Mouse (Mus musculus) urinary bladder, postnatal 25 days (tissue): ENCODE measurements at regions not wholly inside any gene's neighbourhood (a gene's known extent, or its start where the extent isn't known, plus 50 kb on each side); places are given as distances from the start of the nearest gene placed in this dataset.

Source experiments
- DNase-seq: peaks from one replicate; pipeline ENCODE4 v3.0.0; 2022; ENCODE audit warnings: low spot score

DNA sequence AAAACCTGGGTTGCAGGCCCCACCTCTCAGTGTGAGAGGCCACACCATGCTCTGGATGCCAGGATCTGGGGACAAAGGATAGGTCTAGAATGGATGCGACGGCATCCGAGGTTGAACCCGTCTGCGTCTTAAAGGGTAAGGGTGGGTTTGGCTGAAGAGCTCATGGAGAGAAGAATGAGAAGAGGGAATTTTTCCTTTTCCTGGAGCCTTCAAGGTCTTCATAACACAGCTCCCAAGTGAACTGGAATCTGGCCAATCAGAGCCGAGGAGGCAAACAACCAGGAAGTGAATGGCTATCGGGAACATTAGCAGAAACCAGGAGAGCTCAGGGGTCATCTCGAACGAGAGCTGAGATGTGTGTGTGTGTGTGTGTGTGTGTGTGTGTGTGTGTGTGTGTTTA lies 320.1 kb downstream of the Med13l start:
- peak; percentile 26 for DNase-seq

DNA sequence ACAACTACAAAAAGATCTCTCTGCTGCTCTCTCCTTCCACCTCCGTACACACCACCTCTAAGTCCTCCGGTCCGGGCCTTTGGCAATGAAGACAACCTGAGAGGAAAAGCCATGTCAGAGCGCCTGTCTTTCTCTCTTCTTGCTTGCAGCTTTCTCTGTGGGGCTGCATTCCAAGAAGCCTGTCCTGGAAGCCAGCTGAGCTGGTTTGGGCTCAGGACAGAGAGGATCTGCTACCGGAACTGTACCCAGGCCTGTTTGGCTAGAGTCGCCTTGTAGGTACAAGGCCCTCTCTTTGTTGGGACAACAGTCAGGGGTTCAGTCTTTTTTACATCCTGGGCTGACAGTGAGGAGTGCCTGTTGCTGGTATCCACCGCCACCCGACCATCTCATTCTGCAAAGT lies 321.4 kb downstream of the Med13l start:
- DNase-seq, result peak; percentile 43

DNA sequence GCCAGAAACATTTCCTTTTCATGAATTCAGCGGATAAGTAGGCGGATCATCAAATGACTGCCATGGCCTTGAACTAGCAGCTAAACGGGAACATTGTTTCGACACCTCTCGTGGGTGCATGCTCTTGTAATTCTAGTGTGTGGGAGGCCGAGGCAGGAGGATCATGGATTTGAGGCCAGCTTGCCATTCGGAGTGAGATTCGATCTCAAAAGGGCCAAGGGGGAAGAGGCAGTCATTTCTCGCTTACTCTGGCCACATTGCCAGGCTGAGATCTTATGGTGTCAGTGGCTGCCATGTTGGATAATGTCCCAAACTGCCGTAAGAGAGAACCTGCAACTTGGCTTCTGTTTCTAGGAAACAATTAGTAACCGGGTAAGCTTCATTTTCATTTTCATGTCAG lies 327.7 kb downstream of the Med13l start:
- DNase-seq, result no peak

DNA sequence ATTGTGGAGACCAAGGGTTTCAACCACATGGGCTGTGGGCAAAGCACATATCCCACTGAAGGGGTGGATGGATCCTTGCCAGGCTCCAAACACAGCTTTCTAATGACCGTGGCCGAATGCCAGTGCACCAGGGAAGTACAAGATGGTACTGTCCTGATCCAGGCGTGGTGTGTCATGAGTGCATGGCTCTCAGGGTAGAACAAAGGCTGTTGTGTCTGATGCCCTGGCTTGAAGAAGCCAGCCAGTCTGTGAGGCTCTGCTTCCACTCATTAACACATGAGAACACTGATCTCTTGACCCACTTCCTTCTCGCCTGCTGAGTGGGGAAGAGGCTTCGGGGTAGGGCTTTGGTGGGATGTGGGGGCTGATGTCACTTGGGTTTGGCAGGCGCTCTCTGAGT lies 330.7 kb downstream of the Med13l start:
- DNase-seq, result no peak

DNA sequence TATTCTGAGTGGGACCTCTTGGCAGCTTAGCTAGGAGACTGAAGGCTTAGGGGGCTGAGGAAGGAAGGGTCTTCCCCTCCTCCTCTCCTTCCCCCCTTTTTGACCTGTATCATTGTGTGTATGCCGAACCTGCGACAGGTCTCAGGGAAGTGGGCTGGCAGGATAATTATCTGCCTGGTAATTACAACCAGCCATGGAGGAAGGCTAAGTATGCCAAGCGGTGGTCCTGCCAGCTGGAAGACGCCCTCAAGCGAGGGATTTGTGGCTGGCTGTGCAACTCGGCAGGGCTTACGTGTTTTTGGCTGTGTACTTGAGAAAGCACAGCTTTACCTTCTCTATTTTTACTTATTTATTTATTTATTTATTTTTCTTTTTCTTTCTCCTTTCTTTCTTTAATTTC lies 347.7 kb downstream of the Med13l start:
- no peak for DNase-seq

DNA sequence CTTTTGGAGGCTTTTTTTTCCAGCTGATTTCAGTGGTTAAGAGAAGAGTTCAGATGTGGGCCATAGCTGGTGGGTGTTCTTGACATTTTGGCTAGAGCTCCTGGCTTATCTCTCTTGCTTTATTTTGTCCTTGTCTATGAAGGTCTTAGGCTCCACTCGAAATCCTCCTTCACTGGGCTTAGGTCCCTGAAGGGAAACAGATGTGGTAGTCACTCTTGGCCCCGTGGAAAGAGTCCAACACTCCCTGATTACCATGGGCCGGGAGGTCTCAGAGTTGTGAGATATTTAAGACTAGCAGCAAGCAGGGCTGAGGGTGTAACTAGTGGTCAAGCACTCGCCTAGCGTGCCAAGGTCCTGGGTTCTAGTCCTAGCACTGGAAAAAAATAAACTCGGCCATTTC lies 349.3 kb downstream of the Med13l start:
- no peak for DNase-seq

DNA sequence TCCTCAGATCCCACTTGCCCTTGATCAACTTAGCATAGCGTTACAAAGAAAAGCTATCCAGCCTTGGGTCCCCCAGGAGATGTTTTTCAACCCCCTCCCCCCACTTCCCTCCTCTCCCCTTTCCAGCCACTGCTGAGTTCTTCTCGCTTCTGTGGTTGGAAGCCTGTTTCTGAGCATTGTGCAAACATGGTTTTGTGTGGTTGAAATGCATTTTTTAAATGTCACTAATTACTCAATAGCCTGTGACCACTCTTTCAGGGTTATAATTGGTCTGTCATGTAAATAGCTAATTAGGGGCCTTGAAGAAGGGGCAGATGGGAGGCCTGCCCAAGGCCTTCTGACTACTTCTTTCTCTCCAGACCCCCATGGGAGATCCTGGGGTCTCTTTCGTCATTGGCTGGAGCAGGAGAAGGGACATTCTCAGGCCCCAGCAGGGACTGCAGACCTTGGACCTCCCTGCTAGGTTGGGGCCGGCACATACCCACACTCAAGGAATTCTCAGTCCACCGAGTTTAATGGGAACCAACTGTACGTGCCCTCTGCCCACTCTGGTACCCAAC lies 353.8 kb downstream of the Med13l start:
- no peak for DNase-seq

DNA sequence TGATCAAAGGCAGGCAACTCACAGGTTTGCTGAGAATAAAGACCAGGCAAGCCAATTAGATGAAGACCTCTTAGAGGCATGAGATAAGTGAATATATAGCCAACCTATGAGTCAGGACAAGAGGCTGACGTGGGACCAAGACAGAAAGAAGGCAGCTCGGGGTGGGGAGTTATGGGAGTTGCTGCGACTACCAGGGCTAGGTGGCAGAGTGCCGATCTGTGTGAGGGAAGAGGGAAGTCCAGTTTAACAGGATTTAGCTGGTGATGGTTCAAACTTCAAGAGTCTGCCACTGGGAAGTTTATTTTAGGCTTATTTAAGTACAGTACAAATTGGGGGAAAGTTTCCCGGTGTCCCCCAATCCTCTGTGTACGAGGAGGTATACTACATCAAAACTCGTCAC lies 362.9 kb downstream of the Med13l start:
- DNase-seq, result peak; percentile 31

DNA sequence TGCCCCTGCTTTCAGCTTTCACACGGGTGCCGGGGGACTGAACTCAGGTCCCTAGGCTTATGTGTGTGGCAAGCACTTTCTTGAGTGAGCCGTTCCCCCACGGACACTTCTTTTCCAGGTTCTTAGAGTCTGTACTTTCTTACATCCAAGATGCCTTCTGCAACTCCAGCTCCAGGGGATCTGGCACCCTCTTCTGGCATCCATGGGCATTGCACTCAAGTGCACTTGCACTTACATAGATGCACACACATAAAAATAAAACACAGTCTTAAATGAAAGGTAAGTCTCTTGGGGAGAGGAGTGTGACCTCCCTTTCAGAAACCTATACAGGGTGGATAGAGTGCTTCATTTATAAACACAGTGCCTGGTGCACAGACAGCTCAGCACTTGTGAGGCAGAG lies 368.6 kb downstream of the Med13l start:
- no peak for DNase-seq

DNA sequence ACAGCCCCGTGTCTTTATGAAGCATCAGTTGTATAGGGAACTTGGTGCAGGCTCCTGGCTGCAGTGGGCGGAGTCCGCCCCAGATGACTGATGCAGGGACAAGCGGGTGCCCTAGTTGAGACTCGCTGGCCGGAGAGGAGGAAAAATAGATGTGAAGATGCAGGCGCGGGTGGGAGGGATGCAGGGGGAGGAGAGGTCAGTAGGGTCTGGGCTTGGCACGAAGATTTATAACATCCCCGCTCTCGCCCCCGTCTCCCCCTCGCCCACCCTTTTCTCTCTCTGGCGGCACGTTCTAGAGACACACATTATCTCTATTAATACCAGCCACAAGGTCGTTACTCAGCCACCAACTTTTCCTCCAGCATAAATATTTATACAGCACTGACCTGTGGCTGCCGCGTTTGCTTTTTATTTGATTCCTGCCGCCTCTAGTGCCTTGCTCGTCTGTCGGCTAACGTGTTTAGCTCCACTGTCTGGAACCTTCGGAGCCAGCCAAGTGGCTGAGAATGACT lies 369.6 kb downstream of the Med13l start:
- no peak for DNase-seq

DNA sequence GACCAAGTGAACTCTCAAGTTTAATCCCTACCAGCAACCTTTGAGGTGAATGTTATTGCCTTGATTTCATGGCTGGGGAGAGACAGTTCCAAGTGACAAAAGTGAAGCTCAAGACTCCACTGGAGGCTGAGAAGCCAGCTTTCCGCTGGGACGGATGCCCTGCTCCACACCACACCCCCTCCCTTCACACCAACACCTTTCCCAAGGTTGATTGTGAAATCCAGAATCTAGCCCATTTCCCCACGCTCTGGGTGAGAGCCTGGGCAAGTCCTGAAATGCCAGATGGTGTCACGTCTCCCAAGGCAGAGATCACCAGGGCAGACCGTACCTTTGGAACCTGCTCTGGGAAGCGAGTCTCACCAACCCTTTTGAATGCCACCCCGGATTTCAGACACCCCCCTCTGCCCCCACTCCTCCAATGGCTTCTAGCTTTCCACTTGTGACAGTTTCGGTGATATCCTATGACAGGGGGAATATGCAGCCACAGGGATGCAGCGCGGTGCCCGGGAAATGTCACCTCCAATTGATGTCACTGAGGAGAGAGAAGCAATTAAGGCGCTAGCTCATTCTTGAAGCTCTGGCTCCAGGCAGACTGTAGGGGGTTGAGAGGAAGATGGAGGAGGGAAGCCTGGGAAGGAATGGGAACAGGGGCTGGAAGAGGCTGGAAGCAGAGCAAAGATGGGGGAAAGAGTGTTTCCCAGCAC lies 379.0 kb downstream of the Med13l start:
- no peak for DNase-seq

DNA sequence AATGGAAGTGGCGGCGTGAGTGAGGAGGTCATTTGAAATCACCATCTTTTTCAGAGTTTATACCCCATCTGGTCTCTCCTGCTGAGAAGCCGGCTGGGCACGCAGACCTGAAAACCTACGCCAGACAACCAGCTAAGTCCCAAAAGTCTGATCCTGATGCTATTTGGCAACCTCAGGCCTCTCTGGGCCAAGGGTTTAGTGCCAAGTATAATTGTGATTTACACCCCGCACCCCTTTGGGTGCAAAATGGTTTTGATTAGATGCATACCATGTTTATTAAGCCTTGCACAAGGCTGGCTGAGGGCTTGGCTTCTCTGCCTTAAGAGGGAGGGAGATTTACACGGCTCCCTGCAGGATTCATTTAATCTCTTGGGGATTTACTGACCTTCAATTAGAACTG lies 383.8 kb downstream of the Med13l start:
- DNase-seq, result no peak

DNA sequence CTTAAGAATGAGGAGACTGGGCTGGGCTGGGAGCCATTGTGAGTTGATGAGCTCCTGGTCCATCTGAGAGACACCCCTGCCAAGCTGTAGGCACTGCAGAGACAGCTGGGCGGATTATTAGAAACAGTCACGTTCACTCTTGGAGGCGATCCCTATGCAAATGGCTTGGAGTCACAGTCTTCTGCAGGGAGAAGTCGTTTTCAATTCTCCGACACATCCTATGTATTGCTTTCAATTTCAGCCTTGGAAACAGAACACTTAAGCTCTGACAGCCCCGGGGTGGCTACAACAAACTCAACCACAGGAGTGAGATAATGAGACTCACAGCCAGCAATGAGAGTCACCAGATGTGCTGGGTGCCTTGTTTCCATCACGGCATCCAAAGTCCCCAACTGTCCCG lies 385.6 kb downstream of the Med13l start:
- no peak for DNase-seq

DNA sequence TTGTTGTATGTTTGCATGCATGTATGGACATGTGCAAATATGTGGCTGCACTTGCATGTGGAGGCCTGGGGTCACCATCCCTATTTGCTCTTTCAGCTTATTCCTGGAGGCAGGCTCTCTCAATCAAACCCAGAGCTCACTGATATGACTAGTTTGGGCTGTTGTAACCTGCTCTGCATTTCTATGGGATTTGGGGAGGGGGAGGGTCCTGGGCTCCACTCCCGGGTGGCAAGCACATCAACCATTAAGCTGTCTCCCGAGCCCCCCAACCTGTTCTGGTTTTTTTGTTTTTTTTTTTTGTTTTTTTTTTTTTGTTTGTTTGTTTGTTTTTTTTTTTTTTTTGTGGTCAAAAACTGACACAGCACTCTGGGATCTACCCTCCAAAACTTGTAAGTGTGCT lies 386.5 kb downstream of the Med13l start:
- DNase-seq, result no peak

DNA sequence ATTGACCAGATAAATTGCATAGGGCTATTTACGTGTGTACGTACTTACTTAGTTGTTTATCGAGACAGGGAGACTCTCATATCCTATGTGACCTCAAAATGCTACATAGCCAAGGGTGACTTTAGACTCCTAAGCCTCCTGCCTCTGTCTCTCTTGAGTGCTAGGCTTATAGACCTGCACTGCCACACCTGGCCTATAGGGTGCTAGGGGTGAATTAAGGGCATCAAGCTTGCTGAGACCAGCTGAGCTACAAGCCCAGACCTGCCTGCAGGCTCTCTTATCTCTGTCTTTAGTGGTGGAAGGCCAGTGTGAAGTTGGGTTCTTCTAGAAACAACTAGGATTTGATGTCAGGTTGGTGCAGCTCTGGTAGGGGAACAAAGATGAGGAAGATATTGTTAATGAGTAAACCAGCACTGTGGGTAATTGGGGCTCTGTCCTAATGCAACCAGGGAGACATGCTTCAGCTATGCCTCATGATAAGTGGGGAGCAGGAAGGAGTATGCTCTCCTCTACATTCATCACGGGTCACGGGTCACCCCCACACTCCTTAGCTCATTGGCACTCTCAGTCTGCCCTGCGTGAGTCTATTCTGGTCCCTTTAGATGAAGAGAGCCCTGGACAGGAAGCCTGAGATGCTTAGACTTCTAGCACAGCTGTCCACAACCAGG lies 387.8 kb downstream of the Med13l start:
- no peak for DNase-seq

DNA sequence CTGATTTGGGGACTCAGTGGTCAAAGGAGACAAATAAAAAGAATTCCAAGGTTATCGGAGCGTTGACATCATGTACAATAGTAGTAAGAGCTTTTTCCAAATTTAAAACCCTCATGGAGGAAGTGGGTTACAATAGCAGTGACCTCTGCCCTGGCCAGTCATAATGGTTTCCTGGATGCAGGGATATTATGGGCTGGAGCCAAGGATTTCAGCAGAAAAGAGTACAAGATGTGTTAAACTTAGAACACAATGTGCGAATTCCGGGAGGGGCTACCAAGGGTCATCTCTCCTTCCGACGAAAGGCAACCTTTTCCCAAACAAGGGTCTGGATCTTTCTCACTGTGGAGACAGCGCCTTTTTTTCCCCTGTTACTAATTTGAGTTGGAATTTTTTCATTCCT lies 390.6 kb downstream of the Med13l start:
- no peak for DNase-seq

DNA sequence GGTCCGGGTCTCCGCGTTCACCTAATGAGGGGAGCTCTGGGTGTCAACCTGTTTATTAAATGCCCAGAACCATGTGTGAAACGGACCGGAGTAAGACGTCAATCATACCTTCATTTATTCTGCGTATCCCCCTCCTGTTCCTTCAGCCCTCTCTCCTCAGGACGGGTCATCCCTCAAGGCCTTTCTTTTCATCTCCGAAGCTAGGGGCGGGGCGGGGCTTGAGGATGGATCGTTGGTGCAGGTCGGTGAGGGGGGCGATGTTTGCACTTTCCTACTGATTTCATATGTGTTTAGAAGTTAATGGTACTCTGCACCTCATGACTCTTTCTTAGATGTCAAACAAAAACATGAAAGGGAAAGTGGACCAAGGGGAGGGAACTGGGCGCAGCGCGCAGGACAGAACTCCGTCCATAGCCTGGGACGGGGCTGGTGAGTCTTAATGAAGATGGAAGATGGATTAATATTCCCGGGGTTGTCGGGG lies 400.1 kb downstream of the Med13l start:
- no peak for DNase-seq

DNA sequence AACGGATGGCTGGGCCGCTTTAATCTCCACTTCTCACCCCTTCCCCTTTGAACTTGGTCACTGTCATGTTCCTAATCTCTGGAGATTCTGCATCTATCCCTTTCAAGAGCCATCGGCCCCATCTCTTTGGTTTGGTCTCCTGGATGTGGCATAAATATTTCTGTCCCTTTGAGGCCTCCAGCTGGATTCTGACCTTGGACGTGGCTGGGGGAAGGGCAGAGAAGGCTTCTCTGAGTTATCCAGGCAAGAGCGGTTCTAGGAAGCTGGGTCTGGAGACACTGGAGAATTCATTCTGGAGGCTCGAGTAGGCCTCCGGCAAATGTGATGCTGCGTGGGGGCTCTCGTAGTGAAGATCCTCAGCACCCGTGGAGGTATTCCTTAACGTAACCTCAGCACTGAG lies 400.6 kb downstream of the Med13l start:
- DNase-seq, result no peak

DNA sequence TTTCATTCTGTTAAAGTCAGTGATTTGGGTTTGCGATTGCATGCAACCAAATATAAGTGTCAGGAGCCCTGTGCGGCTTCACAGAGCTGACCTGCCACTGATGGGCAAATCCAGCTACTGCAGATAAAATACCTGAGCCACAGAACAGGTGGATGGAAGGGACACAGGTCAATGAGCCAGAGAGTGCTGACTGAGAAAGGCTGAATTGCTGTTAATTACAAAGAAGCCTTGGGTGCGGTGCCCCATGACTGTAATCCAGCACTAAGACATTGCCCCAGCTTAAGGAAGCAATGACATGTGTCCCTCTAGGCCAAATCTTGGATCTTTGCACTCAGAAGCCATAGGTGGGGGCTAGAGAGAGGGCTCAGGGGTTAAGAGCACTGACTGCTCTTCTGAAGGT lies 401.7 kb downstream of the Med13l start:
- no peak for DNase-seq

DNA sequence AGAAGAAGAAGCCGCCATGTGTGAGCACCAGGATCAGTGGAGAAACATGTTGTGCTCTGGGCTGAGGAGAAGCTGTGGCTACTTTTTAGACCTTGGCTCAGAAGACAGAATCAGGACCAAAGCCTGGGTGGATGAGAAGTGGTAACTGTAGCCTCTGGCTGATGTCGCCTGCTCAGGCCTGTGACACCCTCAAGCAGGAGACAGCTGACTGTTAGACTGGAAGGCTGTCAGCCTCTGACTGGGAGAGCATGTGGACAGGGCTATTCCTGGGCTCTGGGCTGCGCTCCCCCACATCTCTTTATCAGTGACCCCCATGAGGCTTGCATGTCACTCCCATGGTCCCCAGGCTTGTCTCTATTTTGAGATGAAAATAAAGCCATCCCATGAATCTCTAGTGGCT lies 402.5 kb downstream of the Med13l start:
- DNase-seq, result no peak

DNA sequence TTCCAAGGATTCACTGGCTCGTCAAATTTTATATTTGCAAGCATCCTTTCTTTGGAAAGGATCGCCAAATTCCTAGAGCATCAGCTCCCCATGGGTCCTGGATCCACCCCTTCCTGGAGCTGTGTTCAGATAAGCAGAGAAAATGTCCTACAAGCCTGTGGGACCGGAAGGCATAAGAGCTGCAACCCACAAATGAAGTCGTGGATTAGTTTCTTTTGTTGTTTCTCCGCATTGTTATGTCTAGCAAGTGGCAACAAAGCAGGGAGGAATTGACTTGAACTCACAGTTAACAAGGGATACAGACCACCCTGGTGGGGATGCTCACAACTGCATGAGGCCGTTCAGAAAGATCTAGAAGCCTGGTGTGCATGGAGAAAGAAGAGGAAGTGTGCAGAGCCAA lies 406.4 kb downstream of the Med13l start:
- DNase-seq, result no peak

DNA sequence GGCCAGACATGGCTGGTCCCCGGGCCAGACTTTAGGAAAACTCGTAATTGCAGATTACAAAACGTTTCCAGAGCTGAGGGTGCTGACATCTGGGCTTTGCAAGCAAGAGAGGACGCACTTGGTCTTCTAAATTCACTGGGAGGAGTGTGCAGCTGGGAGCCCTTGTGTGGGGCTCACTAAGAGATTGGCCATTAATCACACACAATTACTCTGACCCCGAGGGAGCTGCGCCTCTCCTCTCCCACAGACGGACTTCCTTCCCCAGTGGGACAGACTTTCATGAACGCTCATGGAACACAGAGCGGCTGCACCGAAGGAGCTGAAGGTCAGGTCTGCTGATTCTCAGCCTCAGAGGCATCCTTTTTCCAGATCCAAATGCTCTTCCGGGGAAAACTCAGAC lies 407.2 kb downstream of the Med13l start:
- DNase-seq, result no peak

DNA sequence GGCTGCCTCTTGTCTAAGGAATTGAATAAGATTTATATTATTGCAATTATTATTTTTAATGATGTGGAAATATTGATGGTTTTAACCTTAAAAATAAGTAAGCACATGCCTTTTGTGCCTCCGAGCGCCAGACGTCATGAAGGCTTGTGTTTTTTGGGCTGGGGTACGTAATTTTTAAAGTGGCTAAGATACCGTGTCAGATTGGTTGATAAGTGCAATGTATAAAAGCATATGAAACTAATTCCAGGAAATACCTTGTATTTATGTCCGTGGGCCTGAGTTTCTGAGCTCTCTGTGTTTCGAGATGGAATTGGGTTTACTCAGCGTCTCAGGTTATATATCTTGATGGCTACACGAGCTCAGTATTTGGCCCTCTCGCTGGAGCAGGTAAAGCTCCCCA lies 414.7 kb downstream of the Med13l start:
- DNase-seq, result no peak
